Mouse (Mus musculus): Measurements from ENCODE around the gene Bpifb1. TPM values are rescaled to one million over a fixed set of nuclear protein-coding genes. Genes with fewer than 3 reads are reported as not detected.
A peak's percentile ranks its signal among the peaks of the same experiment; 100 is the strongest.
"Not testable (repeated sequence)": the region's sequence is repeated elsewhere in the genome, so short reads cannot be mapped to it uniquely, and the experiment has no call there.

Bpifb1 gene
- under 1 TPM; 0.21 TPM for total RNA-seq (2021)

DNA sequence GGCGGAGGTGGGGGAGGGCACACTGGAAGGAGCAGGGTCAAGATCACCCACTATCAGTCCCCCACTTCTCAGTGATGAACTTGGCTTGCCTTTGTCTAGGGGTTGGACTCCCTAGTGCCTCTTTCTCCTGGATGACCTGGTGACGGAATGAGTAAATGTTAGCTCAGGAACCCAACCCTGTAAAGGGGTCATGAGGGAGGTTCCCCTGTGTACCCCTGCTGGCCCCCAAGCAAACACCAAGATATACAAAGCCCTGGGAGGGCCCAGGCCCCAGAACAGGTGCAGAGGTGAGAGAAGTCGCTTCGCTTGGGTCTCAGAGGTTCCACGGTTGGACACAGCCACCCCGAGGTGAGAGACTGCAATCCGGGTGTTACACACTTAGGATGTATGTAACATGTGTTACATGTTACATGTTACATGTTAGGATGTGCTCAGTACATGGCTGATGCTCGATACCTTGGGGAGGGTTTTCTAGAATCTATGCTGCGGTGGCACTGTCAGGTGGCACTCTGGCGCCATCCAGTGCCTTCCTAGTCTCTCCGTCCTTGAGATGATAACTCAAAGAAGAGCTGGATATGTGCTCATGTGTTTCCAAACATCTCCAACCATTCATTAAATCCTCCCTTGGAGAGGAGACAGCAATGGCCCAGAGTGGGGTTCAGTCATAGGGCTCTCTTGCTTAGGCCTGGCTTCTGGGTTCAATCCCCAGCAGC is at the start of gene Bpifb1:
TSS of gene Bpifb1 (plus strand) at position 273 of the 713 bp plus-strand sequence.
- intact Hi-C loops (cut with DNase I) = no loop called here
- DNase-seq (ENCODE audit: low spot score in 2 of 2) = no peak

DNA sequence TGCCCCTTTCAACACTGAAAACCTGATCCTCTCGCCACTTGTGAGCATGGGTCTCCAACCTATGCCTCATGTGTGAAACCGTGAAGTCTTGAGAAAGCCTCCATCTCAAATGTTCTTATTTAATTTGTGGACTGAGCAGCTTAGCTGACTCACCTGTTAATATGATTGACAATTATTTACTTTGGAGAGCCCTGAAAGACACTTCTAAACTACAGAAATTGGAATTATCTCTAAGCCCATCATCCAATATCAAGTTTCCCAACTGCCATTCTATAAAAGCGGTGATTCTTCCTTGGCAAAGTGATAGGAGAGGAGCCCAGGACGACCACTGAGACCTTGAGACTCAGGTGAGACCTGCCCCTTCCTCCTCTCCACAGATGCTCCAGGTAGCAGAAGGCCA is 48.0 kb upstream of the Bpifb1 start, which contains the start of gene Bpifa1:
TSS of gene Bpifa1 (plus strand) at position 301 of the 400 bp plus-strand sequence.
- no peak for DNase-seq (ENCODE audit: low spot score in 2 of 2)
- intact Hi-C loops (cut with DNase I) = no loop called here

DNA sequence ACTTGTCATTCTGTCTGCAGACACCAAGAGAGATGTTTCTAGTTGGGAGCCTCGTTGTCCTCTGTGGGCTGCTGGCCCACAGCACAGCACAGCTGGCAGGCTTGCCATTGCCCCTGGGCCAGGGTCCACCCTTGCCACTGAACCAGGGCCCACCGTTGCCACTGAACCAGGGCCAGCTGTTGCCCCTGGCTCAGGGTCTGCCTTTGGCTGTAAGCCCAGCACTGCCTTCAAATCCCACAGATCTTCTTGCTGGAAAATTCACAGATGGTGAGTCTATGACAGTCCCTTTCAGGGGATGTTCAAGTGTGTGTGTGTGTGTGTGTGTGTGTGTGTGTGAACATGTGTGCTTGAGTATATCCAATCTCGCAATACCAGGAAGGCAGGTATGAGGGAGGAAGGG is 46.9 kb upstream of the Bpifb1 start:
- DNase-seq (ENCODE audit: low spot score in 2 of 2) = no peak
- intact Hi-C loops (cut with DNase I) = no loop called here

DNA sequence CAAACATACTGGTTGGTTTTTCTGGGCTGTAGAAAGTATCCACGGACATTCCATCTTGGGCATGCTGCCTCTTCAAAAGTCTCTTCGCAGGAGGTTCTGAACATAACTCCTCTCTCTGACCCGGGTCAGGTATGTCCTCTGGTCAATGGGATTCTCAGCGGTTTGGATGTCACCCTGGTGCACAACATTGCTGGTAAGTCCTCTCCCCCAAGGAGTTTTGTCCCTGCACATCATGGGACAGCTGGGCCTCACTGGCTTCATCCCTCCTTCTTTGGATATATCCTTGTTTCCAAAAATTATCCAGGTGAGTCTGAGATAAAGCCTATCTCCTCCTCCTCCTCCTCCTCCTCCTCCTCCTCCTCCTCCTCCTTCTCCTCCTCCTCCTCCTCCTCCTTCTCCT is 43.1 kb upstream of the Bpifb1 start:
- DNase-seq (ENCODE audit: low spot score in 2 of 2) = no peak
- intact Hi-C loops (cut with DNase I) = no loop called here

DNA sequence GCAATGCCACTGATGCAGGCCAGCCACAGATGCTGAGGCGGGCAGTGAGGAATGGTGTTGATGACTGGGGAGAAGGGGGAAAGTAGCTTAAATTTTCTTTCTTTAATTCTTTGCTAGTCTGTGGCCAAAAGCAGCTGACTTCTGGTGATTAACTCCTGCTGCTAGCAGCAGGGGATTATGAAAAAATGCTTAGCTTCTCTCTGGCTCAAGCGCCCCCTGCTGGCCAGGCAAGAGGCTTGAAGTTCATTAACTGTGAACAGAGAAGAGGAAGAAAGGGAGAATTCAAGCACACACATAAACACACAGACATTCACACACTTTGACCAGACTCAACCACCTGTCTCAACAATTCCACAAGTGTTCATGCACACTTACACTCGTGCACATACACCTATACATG is 32.2 kb upstream of the Bpifb1 start:
- no peak for DNase-seq (ENCODE audit: low spot score in 2 of 2)
- intact Hi-C loops (cut with DNase I) = no loop called here

DNA sequence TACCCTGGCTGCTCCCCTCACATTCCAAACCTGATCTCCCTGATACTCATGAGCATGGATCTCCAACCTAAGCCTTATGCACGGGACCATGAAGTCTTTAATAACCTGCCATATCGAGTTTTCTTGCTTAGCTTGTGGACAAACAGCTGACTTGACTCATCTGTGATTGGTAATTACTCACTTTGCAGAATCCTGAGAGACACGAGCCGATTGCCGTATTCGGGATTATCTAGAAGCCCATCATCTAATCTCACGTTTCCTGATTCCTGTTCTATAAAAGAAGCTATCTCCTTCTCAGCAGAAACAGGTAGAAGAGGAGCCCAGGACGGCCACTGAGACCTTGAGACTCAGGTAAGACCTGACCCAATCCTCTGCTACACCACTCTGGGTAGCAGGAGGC is 28.3 kb upstream of the Bpifb1 start, which contains the start of gene Bpifa5:
TSS of gene Bpifa5 (plus strand) at position 301 of the 400 bp plus-strand sequence.
- DNase-seq (ENCODE audit: low spot score in 2 of 2) = no peak
- intact Hi-C loops (cut with DNase I) = no loop called here

DNA sequence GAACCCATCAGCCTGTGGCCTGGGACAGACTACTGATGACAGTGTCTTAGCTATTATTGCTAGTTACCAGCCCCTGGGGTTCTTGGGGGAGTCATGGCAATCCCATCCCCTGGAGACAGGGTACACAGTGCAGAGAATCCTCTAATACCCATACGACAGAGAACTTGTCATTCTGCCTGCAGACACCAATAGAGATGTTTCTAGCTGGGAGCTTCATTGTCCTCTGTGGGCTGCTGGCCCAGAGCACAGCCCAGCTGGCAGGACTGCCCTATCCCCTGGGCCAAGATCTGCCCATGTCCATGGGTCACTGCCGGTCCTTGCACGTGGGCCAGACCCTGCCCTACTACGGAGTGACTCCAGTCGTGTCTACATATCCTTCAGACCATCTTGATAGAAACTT is 27.3 kb upstream of the Bpifb1 start:
- DNase-seq (ENCODE audit: low spot score in 2 of 2) = no peak
- intact Hi-C loops (cut with DNase I) = no loop called here

DNA sequence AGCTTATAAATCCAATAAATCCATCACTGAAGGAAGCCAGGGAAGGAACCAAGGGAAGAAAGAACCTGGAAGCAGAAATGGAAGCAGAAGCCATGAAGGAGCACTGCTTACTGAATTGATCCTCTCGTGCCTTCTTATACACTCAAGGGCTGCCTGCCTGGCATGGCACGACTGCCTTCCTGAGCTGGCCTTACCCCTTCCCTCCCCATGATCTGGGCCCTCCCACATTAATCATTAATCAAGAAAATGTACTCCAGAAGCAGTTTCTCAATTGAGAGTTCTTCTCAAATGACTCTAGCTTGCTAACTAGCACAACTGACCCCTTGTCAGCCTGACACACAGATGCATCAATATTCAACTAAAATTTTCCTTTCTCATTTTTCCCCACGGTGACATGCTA is 21.4 kb upstream of the Bpifb1 start:
- intact Hi-C loops (cut with DNase I) = no loop called here
- DNase-seq (ENCODE audit: low spot score in 2 of 2) = no peak

DNA sequence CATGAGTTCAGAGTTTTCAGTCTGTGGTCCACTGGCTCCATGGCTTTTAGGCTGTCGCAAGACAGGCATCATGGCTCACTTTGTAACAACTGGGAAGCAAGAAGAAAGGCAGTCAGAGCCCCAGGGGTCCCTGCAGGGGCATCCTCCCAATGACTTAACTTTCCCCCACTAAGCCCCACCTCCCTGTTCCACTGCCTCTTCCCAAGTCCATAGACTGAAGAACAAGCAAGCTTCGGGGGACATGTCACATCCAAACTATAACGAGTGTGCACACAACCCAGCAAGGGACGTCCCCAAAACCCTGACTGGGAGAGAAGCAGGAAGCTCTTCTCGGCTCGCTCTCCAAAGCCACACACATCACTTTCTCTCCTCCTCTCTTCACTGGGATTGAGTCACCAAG is 19.0 kb upstream of the Bpifb1 start:
- DNase-seq (ENCODE audit: low spot score in 2 of 2) = no peak
- intact Hi-C loops (cut with DNase I) = loop anchor here (2.0 kb wide), 1 partner anchor 125 kb away; no protein-coding TSS in a partner anchor

DNA sequence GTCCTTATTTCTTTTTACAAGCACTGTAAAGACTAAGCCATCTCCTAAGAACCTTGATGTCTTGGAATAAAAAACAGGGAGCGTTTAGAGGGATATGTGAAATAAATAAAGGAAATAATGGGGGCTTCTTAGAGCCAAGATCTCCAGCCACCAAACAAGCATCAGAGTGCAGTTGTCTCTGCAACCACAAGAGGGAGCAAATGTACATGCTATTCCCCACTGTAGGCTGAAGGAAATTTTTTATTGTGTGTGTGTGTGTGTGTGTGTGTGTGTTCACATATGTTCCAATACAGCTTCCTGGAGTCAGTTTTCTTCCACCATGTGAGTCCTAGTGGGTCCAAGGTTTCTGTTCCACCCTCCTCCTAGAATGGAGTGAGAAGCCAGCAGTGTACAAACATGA is 17.3 kb upstream of the Bpifb1 start:
- intact Hi-C loops (cut with DNase I) = loop anchor here (2.0 kb wide), 1 partner anchor 123 kb away; no protein-coding TSS in a partner anchor
- DNase-seq (ENCODE audit: low spot score in 2 of 2) = peak; percentile 29 to 32

DNA sequence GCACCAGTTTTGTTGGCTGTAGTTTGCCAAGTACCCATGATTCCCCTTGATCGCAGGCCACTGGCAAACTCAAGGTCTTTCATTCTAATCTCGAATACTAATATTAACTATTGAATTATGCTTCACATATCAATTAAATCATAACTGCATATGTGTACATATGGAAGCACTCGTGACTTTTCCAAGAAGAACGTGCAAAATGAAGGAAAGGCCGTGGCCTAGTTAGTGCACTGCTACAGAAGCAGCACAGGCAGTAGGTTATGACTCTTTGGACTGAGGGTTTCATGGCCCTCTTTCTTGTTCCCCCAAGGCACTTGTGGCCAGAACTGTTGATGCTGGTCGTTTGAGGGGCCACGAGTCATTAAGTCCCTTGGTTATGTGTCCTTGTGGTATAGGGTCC is 8.7 kb upstream of the Bpifb1 start:
- intact Hi-C loops (cut with DNase I); DNase-seq (ENCODE audit: low spot score in 2 of 2): not testable (repeated sequence)

DNA sequence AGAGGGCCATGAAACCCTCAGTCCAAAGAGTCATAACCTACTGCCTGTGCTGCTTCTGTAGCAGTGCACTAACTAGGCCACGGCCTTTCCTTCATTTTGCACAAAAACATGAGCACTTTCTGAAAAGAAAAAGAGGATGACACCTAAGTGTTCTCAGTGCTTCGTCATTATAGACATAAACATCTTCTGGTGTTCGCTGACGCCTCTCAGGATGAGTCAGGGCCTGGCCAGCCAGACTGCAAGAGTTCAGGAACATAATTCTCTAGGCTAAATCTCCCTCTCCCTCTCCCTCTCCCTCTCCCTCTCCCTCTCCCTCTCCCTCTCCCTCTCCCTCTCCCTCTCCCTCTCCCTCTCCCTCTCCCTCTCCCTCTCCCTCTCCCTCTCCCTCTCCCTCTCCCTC is 7.6 kb upstream of the Bpifb1 start:
- peak in 1 of 2 experiments; percentile 72 for DNase-seq (ENCODE audit: low spot score in 2 of 2)
- intact Hi-C loops (cut with DNase I) = not testable (repeated sequence)

DNA sequence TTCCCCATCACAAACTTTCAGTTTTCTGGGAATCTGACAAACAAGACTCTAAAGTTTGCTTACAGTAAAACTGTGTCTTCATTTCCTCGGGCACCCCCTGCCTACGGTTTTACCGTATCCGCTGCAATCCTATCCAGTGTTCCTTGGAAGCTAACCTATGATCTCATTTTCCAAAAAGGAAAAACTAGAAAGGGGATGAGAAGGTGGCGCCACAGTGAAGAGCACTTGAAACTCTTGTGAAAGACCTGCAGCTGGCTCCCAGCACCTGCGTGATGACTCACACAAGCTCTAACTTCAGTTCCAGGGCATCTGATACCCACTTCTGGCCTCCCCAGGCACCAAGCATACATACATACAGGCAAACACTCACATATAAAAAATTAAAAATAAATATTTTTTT is 5.3 kb upstream of the Bpifb1 start:
- no peak for DNase-seq (ENCODE audit: low spot score in 2 of 2)
- intact Hi-C loops (cut with DNase I) = no loop called here

DNA sequence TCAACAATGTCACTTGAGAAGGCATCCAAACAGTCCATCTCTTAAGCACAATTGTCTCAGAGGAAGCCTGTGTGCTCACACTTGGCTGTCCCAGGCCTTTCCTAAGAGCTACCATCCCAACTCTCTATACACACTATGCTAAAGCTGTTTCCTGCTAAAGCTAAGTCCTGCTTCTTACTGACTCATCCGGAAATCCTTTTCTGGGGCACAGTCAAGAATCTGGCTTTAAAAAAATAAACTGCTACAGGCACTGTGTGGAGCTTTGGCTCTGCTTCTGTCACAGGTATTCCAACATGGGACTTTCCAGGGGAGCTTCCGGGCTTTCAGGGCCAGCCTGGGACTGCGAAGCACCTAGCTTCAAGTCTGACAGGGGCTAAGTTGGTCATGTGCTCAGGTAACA is 4.9 kb upstream of the Bpifb1 start:
- intact Hi-C loops (cut with DNase I) = no loop called here

DNA sequence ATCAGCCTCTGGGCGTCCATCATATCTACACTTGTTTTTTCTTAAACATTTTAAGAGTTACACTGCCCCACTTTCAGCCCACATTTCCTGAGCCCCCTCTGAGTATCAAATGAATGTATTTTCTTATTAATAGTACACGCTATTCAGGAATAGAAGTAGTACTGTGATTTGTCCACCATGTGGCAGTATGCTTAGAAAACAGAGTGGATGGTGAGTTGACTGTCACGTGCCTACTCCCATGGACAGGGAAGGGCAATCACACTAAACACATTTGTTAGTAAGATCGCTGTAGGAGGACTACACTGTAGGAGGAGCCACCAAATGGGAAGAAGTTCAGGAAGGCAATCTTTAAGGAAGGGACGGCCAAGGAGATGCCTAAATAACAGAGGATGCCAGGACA is 3.1 kb upstream of the Bpifb1 start:
- no peak for DNase-seq (ENCODE audit: low spot score in 2 of 2)
- intact Hi-C loops (cut with DNase I) = no loop called here

More for the DNA sequence above, 4.9 kb upstream of the Bpifb1 start:
- DNase-seq (ENCODE audit: low spot score in 2 of 2) = peak in 1 of 2 experiments; percentile 55

DNA sequence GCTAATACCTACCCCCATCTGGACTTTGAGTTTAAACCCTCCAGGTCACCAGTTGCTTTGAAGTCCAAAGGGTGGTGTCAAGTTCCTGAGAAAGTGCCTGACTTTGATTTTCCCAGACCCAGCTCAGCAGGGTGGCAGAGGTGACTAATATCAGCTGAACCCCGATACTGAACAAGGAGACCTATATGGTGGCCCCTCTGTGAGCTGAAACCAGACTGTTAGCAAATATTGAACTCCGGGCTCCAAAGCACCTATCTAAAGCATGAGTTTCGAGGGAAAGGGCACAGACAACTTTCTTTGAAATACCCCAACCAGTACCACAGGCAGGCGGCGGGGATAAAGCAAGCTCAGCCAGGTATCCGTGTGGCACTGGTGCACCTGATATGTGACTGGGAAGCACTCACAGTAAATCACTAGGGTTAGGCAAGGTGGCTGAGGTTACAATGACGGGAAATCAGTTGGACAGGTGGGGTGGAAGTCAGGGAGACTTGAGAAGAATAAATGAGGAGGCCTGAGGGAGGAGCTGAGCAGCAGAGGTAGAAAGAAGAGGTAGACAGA is 662 bp upstream of the Bpifb1 start:
- intact Hi-C loops (cut with DNase I) = no loop called here
- DNase-seq (ENCODE audit: low spot score in 2 of 2) = no peak

DNA sequence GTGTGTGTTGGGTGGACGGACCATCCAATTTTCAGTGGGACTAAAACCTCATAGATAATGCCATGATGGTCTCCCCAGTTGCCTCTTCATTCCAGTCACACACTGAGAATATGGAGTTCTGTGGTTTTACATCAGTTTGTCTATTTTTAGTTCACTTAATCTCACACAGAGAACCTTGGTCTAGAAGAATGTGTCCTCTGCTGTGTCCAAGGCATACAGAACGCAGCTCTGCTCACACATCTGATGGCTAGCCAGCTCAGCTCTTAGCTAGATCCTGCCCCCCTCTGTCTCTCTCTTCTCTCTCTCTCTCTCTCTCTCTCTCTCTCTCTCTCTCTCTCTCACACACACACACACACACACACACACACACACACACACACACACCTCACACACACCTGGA is 1.5 kb downstream of the Bpifb1 start:
- no peak for DNase-seq (ENCODE audit: low spot score in 2 of 2)
- intact Hi-C loops (cut with DNase I) = no loop called here

DNA sequence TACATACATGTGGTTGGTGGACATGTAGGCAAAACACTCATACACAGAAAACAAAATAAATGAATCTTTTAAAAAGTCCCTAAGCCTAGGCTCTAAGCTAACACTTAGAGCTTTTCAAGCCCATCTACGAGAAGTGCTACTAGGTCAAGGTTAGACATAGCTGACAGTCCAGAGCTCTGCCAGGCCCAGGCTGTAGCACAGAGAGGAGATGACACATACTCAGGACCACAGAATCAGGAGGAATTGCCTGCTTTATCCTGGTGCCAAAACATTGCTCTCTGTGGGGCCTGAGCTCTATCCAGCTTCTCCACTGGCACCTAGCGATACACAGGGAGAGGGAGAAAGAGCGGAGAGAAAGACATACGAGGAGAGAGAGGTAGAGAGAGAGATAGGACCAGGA is 2.5 kb downstream of the Bpifb1 start:
- no peak for DNase-seq (ENCODE audit: low spot score in 2 of 2)
- intact Hi-C loops (cut with DNase I) = no loop called here

DNA sequence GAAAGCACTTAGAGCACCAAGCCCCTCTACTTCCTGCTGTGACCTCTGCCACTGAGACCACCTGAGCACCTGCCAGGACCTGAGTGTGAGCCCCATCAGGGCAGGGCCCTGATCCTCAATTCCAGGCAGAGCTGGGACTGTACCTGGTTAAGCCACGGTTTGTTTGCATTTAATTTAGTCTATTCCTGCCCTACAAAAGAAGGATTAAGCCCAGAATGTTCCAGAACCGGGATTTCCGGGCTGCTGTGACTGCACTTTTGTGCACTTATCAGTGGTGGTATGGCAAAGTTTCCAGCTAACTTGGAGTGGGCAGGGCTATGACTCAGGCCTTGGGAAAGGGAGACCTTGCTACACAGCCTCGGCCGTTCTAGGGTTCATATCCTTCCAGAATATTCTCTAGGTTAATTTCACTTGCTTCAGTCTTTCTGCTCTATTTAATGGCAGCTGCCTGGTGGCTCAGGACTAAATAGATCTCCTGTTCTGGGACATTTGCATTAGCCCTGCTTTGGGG is 3.4 kb downstream of the Bpifb1 start:
- DNase-seq (ENCODE audit: low spot score in 2 of 2) = no peak
- intact Hi-C loops (cut with DNase I) = no loop called here

DNA sequence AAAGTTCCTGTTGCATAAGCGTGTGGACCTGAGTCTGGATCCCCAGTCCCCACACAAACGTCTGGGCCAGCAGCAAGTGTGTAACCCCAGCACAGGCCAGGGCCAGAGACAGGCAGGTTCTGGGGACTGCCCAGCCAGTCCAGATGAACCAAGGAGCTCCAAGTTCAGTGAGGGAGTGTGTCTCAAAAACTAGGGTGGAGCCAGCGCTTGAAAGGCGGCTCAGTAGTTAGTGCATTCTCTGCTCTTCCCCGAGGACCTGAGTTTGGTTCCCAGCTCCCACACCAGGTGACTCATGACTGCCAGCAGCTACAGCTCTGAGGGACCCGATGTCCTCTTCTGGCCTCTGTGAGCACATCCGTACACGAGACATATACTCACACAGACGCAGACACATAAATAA is 6.4 kb downstream of the Bpifb1 start:
- DNase-seq (ENCODE audit: low spot score in 2 of 2) = no peak
- intact Hi-C loops (cut with DNase I) = no loop called here

DNA sequence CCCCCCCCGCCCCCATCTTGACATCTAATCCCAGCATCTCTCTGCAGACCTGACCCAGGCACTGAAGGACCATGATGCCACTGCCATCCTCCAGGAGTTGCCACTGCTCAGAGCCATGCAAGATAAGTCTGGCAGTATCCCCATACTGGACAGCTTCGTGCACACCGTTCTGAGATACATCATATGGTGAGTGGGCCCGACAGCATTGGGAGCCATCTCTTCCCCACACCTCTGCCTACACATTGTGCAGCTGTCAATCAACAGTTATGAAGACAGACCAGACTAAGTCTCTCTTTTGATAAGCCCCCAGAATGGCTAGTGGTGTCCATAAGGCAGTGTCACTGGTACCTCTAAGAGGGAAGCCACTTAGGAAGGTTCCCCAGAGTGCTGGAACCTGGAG is 14.0 kb downstream of the Bpifb1 start:
- intact Hi-C loops (cut with DNase I) = no loop called here
- DNase-seq (ENCODE audit: low spot score in 2 of 2) = peak in 1 of 2 experiments; percentile 60
